Mouse (Mus musculus): ENCODE measurements around the gene Cryba4.

Gene Cryba4

DNA sequence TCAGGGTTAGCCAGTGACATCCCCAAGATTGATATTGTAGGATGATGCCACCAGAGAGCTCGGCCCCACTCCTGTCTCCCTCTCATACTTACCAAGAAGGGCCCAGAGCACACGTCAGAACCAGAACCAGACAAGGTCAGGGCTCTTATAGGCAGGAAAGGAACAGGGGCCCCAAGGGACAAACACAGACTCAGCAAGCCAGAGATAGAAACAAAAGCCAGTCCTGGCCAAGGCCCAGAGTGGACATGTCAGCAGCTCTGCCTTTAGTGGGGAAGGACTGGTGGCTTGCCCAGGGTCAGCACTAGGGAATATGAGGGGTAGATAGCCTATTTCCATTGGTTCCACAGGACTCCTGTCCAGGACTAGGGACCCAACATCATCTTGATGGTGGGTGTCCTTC is at the start of gene Cryba4:
Cryba4 (minus strand) TSS at position 119 of the 400 bp plus-strand sequence.
- DNase-seq = peak in 1 of 2 experiments; percentile 21

DNA sequence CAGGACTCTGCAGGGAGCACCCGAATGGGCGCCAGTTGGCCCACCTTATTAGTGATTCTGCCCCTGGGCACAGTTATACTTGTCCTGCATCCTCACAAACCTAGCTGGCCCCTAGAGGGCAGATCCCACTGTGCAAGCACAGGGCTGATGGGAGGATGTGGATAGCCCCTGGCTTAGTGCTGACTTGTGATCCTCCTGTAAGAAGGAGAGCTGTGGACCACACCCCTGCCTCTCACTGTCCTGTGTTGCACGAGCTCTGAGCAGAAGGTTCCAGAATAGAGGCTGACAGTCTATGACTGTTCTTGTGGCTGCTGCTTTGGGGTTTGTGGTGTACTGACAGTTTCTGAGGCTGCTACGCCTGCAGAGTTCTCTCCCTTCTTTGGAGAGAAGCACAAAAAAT is 49.4 kb upstream of the Cryba4 start:
- DNase-seq = no peak

DNA sequence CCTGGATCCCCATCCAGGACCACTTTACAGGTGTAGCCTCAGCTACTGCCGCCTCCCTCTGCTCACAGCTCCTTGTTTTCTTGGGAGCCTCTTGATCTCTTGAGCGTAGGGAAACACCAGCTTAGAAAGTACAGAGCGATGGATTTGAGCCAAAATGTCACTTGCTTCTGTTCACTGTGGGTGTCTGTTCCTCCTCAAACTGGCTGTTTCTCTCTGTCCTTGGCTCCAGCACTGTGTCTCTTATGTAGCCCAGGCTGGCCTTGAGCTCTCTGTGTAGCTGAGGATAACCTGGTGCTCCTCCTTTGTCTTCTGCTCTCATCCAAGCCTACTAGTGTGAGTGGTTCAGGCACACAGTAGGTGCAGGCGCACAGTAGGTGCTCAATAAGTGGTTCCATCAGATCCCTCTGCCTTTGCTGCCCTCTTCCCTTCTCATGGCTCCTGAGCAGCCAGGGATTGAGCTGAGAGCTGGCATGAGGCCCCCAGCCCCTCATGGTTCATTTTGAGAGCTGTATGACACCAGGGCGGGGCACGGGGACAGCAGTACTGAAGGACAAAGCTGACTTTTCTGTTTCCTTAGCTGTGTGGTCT is 48.5 kb upstream of the Cryba4 start:
- no peak for DNase-seq

- no peak for DNase-seq
Observed at GRCm38 (mm10) chr5:112300112-112300511, 47.8 kb upstream of the Cryba4 start.

GRCm38 (mm10) chr5:112299399-112299798 is 47.1 kb upstream of the Cryba4 start:
- no peak for DNase-seq

- peak; percentile 55 to 69 for DNase-seq
Observed at GRCm38 (mm10) chr5:112298226-112298988, 46.1 kb upstream of the Cryba4 start.

- DNase-seq = no peak
Observed at GRCm38 (mm10) chr5:112297257-112297656, 44.9 kb upstream of the Cryba4 start.

DNA sequence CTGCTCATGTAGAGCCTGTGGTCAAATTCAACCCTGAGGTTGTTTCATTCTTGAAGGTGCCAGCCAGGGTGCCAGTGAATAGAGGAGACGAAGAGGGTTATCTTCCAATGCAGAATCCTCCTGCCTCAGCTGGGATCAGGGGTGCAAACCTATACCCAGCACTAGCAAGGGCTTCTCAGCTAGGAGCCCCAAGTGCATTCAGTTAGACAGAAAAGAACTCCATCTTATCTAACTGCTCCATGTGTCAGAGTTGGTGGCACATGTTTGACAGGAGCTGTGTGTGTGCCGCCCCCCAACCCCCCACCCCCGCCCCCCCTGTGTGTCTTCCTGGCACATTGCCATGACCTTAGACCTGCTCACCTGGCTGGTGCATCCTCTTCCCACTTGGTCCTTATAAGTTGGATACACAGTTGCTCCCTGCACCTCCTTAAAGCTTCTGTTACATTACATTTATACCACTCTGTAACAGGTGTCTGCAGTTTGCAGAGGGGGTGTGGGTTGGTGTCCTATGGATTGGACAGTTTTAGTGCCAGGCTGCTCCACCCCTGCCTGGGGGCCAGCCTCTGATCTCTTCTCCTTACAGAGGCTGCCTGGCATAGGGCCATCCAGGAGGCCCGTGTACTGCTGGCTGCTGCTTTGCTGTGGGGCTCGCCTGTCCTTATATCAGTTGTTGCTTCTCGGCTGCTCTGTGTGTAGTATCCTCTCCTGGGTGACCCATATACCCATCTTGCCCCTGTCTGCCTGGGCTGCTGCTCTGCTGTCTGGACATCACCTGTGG is 44.3 kb upstream of the Cryba4 start:
- no peak for DNase-seq

DNA sequence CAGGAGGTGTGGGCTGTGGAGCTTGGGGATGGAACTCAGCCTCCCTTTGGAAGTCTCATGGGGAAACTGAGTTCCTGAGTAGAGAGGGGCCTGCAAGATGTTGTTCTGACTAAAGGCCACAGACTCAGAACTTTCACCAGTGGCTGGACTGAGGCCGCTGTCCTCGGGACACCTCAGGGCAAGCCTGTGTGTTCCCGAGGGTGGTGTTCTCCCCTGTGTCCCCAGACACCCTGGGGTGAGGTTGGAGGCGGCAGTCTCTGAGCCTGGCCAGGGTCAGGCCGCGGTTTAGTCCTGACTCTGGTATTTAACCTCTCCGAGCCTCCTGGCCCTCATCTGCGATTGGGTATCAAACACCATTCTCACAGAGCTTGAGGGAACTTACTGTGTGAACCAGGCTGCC is 43.2 kb upstream of the Cryba4 start:
- no peak for DNase-seq

DNA sequence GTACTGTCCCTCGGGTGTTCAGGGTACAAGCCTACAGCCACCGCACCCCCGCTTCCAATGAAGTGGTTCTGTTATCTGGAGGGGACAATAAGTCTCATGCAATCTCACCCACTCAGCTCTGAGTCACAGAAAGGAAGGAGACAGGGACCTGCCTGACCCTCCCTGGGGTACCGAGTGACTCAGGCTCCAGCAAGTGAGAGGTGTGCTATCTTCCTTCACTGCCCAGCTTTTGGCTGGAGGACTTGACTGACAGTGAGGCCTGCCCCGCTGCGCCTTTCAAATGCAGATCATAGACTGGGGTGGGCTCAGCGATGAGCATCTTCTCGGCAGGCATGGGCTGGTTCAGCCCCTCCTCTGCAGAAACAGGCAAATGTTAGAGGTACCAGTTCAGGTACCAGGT is 42.8 kb upstream of the Cryba4 start:
- no peak for DNase-seq

- DNase-seq = no peak
Observed at GRCm38 (mm10) chr5:112294696-112295095, 42.4 kb upstream of the Cryba4 start.

DNA sequence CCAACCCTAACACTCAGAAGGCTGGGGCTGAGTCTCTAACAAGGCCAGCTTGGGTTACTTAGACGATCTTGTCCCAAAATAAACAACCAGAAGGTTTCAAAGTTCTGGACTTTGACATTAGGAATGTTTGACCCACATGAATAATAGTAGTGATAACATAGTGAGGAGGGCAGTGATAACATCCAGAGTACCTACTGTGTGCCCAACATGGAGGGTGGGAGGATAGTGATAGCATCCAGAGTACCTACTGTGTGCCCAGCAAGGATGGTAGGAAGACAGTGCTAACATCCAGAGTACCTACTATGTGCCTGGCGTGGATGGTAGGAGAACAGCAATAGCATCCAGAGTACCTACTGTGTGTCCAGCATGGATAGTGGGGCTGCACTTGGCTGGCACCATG is 41.5 kb upstream of the Cryba4 start:
- DNase-seq = no peak

DNA sequence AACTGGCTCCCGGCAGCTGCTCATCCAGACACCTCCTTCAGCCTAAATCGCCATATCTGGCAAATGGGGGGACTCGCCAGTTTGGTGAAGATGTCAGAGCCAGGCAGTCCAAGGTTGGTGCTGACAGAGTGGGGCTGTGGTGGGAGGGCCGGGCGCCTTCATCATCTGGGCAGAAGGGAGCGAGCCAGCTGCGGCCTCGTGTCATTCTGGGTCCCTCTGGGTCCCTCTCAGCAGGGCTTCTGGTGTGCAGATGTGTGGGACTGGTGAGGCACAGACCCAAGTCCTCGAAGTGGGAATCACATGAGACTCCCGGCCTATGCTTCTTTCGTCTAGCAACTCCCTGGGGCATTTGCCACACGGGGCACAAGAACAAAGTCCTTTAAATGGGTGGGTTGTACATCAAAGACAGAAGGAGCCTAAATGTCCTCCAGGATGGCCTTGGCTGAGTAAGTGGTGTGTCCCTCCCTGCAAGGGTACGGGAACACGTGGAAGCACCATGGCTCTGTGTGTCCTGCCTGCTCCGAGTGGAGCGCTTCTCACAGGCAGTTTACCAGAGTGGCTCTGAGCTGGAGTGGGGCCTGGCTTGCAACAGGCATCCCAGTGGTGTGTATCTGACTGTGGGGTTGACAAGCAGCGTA is 40.1 kb upstream of the Cryba4 start:
- DNase-seq = no peak

DNA sequence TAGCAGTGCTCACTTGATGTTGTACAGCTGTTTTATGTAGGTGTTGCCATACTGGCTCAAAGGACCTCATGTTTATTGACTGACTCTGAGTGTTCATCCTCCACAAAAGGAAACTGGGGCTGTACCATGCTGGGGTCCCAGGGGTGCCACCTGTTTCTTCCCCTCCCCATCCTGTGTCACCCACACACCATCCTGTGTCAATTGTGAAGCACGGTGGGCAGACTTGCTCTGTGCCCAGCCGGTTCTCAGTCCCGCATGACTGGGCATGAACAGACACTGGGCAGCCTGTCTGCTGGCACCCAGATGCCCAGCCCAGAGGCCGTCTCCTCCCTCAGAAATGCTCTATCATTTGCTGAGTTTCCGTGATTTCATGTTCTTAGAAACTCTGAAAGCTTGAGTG is 39.5 kb upstream of the Cryba4 start:
- no peak for DNase-seq

DNA sequence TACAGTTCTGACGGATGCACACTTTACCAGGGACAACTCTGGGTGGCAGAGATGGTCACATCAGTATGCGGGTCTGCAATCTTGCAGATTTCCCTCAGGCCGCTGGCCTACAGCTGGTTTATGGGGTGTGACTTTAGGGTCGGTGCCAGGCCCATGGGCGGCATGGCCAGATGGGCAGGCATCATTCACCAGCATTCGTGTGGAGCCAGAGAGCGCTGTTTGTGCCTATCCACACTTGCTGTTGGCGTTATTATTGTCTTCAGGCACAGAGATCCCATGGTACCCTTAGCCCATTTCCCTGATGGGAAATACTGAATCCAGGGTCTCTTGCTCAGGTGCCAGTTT is 38.2 kb upstream of the Cryba4 start:
- DNase-seq = no peak

- DNase-seq = no peak
Observed at GRCm38 (mm10) chr5:112289819-112290535, 37.7 kb upstream of the Cryba4 start.

- no peak for DNase-seq
Observed at GRCm38 (mm10) chr5:112289236-112289635, 36.9 kb upstream of the Cryba4 start.

DNA sequence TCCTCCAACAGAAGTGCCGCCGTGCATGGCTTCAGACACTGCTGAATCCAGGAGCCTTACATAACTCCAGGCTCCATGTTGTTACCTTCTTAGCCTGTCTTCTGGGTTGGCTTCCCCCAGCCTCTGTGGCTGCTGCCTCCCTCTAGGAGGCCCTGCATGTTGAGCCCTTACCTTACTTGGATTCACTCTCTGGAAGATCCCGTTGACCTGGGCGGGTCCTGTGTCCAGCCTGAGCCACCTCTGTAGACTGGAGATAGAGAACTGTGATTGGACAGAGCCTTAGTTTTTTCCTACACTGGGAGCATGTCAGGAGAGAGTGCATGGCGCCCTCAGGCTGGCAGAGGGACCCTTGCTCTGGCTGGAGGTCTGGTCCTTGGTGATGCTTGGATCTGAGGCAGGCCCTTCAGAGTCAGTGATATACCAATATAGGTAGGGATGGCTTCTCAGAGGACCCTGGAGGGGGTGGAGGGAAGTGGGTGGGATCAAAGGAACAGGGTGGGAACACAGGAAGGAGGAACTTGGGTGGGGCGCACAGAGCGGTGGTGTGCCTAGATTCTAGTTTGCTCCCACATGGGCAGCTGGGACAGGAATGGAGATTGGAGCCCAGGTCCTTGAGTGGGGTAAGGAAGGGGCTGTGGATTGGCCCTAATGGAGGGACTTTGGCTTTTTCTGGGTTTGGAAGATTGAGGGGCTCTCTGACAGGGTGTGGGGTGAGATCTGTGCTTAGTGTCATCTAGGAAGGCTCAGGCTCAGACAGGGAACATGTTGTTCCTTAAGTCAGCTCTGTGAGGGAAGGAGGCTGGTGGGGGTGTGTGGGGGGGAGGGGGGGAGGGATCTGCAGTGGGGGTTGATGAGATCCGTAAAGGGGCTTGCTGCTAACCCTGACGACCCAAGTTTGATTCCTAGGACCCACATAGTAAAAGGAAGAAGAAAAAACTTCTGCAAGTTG is 36.1 kb upstream of the Cryba4 start:
- DNase-seq = no peak

DNA sequence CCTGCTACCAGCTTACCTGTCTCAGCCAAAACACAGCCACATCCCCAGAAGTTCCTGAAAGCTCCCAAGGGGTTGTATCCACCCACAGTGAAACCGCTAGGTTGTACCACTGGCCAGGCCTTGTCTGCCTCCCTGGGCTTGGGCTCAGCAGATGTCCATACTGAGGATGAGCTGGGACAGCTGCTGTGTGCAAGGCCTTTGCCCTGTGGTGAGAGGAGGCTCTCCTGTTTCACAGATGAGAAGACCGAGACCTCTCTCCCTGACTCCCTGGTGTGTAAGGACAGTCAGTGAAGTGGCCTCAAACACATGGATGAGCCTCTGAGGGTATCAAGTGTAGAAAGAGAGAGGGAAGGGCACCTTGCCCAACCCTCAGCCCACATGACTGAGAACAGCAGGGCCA is 35.3 kb upstream of the Cryba4 start:
- DNase-seq = no peak

DNA sequence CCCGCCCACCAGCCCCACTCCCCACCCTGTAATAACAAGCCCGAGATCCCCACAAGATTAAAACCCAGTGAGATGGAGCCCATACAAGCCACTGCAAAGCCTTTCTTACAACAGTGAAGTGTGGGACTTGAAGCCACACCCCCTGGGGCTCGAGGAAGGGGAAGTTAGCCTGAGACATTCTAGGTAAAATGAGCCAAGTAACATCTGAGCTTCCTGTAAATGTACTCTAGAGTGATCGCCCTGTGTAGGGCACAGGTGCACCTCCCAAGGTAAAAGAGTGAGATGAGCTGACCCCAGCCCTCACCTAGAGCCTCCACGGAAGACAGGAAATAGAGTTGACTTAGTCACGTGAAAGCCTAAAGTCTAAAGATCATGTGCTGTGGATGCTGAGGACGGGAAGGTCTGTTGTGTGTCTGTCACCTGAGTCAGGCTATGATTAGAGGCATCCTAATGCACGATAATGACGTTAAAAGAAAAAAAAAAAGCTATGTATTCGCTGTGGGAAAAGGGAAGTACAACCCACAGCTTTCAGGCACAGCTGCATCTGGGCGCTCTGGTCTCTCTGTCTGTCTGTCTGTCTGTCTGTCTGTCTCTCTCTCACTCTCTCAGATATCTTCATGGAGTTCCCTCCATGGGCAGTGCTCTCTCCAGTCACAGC is 34.8 kb upstream of the Cryba4 start:
- no peak for DNase-seq

DNA sequence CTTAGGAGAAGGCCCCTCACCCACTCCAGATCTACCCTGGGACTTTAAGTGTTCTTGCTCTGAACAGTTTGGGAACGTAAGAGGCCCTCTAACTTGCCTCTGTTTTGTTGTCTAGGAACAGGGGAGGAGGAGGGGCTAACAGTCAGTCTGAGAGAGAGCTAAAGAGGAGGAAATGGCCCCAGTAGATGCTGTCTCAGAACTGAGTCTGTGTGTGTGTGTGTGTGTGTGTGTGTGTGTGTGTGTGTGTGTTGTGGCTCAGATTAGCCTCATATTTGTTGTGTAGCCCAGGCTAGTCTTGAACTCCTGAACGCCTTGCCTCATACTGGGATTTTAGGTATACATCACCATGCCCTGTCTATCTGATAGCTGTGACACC is 34.3 kb upstream of the Cryba4 start:
- DNase-seq = no peak

Data from kidney, adult 8-10 months (tissue).